Mouse (Mus musculus) layer of hippocampus, adult 18-20 months (tissue): ENCODE data around the gene Olfr1364. TPM values are rescaled to one million over a fixed set of nuclear protein-coding genes. Genes with fewer than 3 reads are reported as not detected.

Experiments used
- DNase-seq, 2 experiments: peaks; one replicate each; pipeline ENCODE4 v3.0.0; 2022; ENCODE audit warnings: low spot score in 2 of 2
- long read RNA-seq: library from polyadenylated mRNA; stranded (forward); transcript quantifications from one replicate; pipeline ENCODE4 v2.0.0, GENCODE M21; 2021
- total RNA-seq, 2 experiments: library from RNA; stranded (reverse); gene quantifications; 2 replicates each; pipeline ENCODE4 v1.2.3; 2021

The Olfr1364 gene
- not detected for total RNA-seq
- long read RNA-seq = 0 reads

- DNase-seq = no peak
Measured at GRCm38 (mm10) chr13:21581659-21582058, at the start of gene Olfr1364. Gene Olfr1364, minus strand, starts transcription at chr13:21581759.

GRCm38 (mm10) chr13:21613922-21614321, 32.4 kb upstream of the Olfr1364 start, which contains the start of gene Olfr1362:
Gene Olfr1362, minus strand, starts transcription at chr13:21614022.
- DNase-seq = no peak

DNA sequence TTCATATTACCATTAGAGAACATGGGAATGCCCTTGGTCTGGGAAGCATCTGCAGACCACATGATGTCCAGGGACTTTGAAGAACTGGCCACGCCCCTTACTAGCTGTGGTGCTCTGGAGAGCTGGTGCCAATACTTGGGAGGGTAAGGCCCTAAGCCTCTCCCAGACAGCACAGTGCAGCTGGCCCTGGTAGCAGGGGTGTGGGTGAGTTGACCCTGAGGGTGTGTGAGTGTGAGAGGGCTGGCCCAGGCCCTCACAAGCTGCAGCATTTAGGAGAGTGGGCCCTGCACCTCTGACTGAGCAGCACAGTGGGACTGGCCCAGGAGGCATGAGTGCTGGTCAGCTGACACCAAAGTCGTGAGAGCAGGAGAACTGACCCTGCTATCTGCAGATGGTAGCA, 10.1 kb upstream of the Olfr1364 start:
- no peak for DNase-seq

DNA sequence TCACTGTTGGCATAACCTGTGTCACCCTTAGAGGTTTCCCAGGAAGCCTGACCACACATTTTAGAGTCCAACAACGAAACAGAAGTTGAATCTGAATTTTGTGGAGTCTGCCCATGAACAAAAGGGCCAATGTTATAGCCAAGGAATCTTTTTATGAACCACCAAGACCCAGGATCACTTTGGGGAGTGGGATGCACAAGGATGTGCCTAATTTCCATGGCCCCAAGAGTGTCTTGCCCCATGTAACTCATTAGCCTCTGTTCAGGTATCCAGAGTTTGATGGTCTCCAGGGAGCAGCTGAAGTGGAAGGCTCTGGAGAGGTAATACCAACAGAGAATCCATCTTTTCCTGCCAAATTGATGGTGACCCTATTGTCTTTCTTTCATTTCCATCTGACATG, 21.8 kb downstream of the Olfr1364 start, which contains the start of gene Olfr1535:
TSS of gene Olfr1535 (minus strand) at position 101 of the 400 bp plus-strand sequence.
- DNase-seq = no peak

DNA sequence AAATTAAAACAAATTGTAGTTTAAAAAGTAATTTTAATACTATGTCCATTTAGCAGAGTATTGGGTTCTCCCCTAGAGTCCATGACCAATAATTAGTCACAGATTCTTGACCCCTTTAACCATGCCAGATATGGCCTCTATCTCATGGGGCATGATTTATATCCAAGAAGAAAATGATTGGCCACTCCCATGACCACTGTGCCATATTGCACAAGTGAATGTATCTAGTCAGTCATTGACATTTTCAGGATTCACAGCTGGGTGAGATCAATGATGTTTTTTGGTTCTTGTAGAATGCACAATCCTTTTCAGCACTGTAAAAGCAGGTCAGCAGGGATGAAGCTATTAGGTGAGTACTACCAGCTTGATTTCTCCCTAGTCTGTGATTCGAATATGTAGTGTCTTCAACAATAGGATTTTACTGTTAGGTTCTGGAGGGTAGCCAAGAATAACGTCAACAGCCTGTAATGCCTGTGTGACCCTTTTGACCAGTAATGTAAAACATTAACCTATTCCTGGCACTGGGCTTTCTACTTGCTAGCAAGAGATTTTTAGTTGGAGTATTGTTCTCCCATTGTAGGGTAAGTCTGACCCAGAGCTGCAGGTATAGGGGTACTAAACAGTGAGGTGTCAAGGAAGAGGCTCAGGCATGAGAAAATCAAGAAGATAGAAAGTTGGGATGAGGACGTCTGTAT, 31.0 kb downstream of the Olfr1364 start:
- no peak for DNase-seq

GRCm38 (mm10) chr13:21549487-21549886, 32.1 kb downstream of the Olfr1364 start:
- no peak for DNase-seq

- no peak for DNase-seq
Measured at GRCm38 (mm10) chr13:21542708-21543107, 38.9 kb downstream of the Olfr1364 start, which contains the start of gene Olfr1366. Gene Olfr1366, minus strand, starts transcription at chr13:21542808.

DNA sequence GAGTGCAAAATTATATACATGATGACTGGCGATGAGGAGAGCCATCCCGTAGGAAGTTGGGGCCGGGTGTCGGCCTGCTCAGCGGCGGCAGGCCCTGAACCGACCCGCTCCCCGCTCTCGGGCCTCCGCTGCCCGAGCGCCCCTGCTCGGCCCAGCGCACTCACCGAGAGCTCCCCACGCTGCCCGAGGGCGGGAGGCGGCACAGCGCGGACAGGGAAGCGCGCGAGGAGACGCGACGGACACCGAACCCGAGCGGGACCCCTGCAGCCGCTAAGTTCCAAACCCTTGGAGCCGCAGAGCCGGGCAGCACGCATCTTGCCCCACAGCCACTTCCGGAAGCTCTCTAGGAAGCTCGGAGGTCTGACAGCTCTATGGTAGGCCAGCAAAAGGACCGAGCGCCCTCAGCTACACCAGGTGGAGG, 50.8 kb downstream of the Olfr1364 start, which contains the start of gene Zkscan8:
TSS of gene Zkscan8 (minus strand) at position 340 of the 421 bp plus-strand sequence.
- peak; percentile 80 to 89 for DNase-seq

- DNase-seq = no peak
Measured at GRCm38 (mm10) chr13:21530136-21530535, 51.4 kb downstream of the Olfr1364 start.

Other genes starting within 250 kb of the Olfr1364 start
- not detected for gene Olfr1367, start 234.8 kb downstream of the Olfr1364 start, total RNA-seq
- 1 to 10 TPM; 8.6 TPM for gene Zscan12, start 218.9 kb downstream of the Olfr1364 start, total RNA-seq
- 10 to 100 TPM; 36.9 to 41.3 TPM for gene Zkscan3, start 179.0 kb downstream of the Olfr1364 start, total RNA-seq
- gene Pgbd1, start 140.7 kb downstream of the Olfr1364 start, total RNA-seq = 1 to 10 TPM; 1.1 to 1.6 TPM
- 10 to 100 TPM; 54.4 to 55.9 TPM for gene Zscan26, start 128.0 kb downstream of the Olfr1364 start, total RNA-seq
- under 1 TPM; 0.57 to 0.96 TPM for gene Nkapl, start 113.2 kb downstream of the Olfr1364 start, total RNA-seq
- 1 to 10 TPM; 5.9 to 6.6 TPM for gene Zkscan4, start 102.9 kb downstream of the Olfr1364 start, total RNA-seq
- not detected for gene Gm10065, start 102.3 kb downstream of the Olfr1364 start, total RNA-seq
- gene AK157302, start 86.5 kb downstream of the Olfr1364 start, total RNA-seq = 10 to 100 TPM; 20.5 to 23.0 TPM
- gene Gm11273, start 80.3 kb downstream of the Olfr1364 start, total RNA-seq = 10 to 100 TPM; 56.7 to 70.9 TPM
- 10 to 100 TPM; 16.8 to 18.7 TPM for gene Zkscan8, start 50.6 kb downstream of the Olfr1364 start, total RNA-seq
- gene Olfr1366, start 39.0 kb downstream of the Olfr1364 start, total RNA-seq = not detected
- gene Olfr1535, start 21.9 kb downstream of the Olfr1364 start, total RNA-seq = not detected
- gene Olfr1362, start 32.3 kb upstream of the Olfr1364 start, total RNA-seq = not detected
- not detected for gene Olfr11, start 60.8 kb upstream of the Olfr1364 start, total RNA-seq
- gene Olfr1361, start 81.6 kb upstream of the Olfr1364 start, total RNA-seq = not detected
- not detected for gene Olfr1360, start 95.6 kb upstream of the Olfr1364 start, total RNA-seq
- gene Olfr1359, start 116.4 kb upstream of the Olfr1364 start, total RNA-seq = not detected
- 10 to 100 TPM; 27.6 to 36.7 TPM for gene Hist1h2bl, start 134.4 kb upstream of the Olfr1364 start, total RNA-seq
- 10 to 100 TPM in 1 of 2 experiments, 1 to 10 TPM in 1; 8.2 to 48.5 TPM for gene Hist1h2ai, start 134.7 kb upstream of the Olfr1364 start, total RNA-seq
- gene Hist1h3h, start 135.9 kb upstream of the Olfr1364 start, total RNA-seq = 10 to 100 TPM; 48.4 to 55.7 TPM
- 1 to 10 TPM; 2.9 to 3.3 TPM for gene Hist1h2bm, start 140.3 kb upstream of the Olfr1364 start, total RNA-seq
- 10 to 100 TPM; 14.8 to 23.1 TPM for gene Hist1h4j, start 153.3 kb upstream of the Olfr1364 start, total RNA-seq
- 100 to 1,000 TPM; 282 to 318 TPM for gene Hist1h4k, start 168.7 kb upstream of the Olfr1364 start, total RNA-seq
- gene Hist1h2ak, start 172.1 kb upstream of the Olfr1364 start, total RNA-seq = 10 to 100 TPM; 11.8 to 15.2 TPM
- gene Hist1h2bn, start 172.4 kb upstream of the Olfr1364 start, total RNA-seq = 1 to 10 TPM; 2.7 to 6.6 TPM
- gene Hist1h1b, start 198.9 kb upstream of the Olfr1364 start, total RNA-seq = 1 to 10 TPM; 4.4 to 4.9 TPM
- 10 to 100 TPM; 45.5 to 56.3 TPM for gene Hist1h3i, start 201.6 kb upstream of the Olfr1364 start, total RNA-seq
- gene Hist1h2an, start 205.5 kb upstream of the Olfr1364 start, total RNA-seq = not detected
- 1 to 10 TPM; 4.7 to 5.9 TPM for gene Hist1h2bp, start 205.7 kb upstream of the Olfr1364 start, total RNA-seq
- gene Hist1h2bq, start 228.4 kb upstream of the Olfr1364 start, total RNA-seq = 10 to 100 TPM; 36.0 to 39.2 TPM
- 10 to 100 TPM; 10.7 to 27.7 TPM for gene Hist1h2ao, start 228.7 kb upstream of the Olfr1364 start, total RNA-seq
- gene Hist1h4m, start 230.0 kb upstream of the Olfr1364 start, total RNA-seq = 100 to 1,000 TPM; 262 to 266 TPM